Mouse (Mus musculus): ENCODE data around the gene Ccdc149.

Ccdc149 gene

DNA sequence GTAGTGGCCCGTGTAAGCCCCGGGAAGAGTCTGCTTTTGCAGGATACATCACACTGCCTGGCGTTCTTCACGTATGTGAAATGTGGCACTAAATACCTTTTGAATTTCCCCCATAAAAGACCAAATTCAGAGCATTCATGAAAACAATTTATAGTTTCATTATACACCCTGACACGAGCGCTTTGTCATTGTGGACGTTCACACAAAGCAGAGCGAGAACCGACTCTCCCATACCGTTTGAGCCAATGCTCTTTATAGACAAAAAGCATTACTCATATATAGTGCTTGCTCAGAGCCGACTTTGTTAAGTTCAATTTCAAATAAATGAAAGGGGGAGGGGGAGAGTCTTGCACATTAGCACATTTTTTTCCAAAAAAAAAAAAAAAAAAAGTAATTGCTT is 31.0 kb downstream of the Ccdc149 start:
- no peak for DNase-seq

DNA sequence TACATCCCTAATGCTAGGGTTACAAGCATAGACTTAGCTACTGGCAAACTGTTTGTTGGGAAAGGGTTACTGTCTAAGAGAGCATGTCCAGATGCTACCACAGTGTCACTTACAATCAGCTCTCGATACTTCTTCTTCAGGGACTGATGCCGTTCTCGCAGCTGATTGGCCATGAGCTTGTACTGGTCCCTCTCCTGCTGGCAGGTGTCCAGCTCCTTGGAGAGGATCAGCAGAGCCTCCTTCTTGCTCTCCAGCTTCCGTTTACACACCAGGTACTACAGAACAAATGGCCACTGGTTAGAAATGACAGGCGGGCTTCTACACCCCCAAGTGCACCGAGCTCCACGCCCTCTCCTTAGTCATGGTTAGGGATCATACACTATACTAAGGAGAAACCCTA is 32.4 kb downstream of the Ccdc149 start:
- no peak for DNase-seq

DNA sequence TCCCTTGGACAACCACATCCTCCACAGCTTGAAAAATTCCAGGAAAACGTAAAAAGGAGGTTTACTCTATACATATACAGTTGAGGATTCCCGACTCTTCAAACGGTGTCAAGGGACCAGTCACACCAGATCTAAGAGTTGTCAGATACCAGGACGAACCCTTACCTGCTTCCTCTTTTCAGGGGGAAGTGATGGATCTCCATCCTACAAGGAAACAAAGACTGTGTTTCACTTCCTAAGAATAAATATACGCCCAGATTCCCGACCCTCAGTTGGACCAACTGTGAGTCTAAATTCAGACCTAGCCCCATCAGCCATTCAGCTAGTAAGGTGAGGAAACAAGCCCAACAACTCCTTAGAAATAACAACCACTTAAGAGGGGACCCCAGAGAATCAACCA is 35.8 kb downstream of the Ccdc149 start:
- no peak for DNase-seq

DNA sequence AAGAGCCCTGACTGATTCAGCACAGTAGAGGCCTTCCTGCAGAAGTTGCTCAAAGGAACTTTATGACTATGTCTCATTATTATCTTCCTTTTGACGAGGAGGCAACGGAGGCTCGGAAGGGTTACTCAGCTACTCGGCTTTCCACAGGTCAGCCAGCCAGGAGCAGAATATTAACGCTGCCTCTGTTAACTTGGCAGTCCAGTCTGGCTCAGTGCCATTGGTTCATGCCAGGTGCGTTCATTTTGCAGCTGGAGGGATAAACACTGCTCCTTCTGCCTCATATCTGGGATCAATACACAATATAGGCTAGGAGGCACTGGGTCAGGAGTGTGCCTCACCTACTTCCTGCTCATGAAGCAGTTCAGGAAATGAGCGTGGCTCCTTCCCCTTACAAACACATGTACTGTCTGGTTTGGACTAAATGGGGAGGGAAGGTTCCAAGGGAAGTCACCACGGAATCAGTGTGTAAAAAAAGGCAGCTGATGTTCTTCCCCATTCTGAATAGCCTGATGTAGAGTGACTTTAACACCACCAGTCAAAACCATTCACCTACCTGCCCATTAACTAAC is 40.0 kb downstream of the Ccdc149 start:
- peak; percentile 65 to 80 for DNase-seq

DNA sequence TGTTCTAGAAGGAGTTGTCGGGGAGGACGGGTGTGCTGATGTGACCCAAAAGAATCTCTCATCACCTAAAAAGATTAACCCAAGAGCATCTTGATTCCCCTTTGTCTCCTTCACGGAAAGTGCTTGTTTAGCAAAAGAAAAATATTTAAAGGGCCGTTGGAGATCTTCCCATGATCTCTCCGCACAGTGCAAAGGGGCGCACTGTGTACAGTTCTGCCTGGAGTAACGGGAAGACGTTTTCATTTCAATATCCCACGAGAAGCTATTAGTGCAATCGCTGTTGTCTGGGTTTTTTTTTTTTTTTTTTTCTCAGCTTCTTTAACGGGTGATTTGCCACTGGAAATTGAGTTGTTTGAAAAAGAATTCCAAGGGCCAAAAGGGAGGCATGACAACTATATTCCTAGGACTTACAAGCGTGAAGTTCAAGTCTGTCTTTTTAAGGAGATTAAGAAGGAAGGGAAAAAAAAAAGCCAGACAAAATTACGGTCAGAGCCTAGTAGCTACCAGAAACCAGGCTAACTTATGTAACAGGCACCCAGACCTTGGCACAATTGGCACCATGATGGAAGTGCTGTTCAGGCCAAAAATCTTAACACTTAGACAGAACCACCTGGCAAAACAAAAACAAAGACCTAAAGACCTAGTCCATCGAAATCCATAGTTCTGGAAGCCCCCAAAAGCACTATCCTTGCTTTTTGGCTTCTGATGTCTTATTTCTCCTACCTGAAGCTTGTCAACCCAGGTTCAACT is 41.4 kb downstream of the Ccdc149 start:
- no peak for DNase-seq

DNA sequence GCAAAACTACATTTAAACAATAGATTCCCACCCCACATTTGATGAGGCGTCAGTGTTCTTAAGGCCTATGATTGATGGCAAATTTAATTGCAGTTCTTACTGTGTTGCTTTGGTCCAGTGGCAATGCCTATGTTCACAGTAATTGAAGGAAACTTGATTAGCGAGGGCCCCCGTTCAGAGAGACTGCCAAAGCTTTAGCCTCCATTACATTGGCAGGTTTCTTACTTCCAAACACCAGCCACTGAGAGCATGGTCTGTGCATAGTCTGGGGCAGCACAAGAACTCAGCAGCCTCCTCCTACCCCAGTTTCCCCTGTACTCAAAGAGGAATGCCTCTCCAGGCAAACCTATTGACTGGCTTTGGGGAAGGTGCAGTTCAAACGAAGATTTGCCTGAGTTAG is 42.7 kb downstream of the Ccdc149 start:
- no peak for DNase-seq

DNA sequence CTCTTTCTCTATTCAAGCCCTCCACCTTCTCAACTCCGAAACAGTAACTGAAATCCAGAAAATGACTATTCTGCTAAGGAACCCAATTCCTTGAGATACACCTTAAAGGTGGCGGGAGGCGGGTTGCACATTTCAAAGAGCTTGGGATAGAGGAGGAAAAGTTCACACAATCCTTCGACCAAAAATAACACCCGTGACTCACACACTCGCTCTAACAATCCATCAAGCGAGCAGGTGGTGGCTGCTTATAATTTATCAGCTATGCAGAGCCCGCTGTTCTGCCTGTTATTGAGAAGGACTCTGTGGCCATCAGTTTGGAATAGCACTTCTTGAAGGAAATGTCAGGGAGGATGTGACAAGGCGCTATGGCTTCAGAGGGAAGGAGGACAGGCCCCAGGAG is 45.5 kb downstream of the Ccdc149 start:
- DNase-seq: no peak

DNA sequence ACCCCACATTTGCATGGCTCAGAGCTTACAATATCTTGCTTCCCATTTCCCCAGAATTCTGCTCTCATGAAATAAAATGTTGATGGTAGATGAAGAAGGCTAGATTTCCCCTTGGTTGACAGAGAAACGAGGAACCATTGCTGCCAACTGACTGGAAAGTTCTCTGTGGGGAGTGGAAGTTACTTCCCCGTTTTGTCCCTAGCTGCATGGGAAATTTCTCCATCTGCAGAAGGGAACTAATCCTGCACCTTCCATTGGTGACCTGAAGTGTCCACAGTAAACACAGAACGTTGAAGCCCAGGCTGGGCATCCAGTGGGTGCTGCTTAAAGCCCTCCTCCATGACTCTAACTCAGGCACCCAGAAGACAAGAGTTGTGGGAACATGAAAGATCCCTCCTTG is 47.4 kb downstream of the Ccdc149 start:
- DNase-seq: no peak

DNA sequence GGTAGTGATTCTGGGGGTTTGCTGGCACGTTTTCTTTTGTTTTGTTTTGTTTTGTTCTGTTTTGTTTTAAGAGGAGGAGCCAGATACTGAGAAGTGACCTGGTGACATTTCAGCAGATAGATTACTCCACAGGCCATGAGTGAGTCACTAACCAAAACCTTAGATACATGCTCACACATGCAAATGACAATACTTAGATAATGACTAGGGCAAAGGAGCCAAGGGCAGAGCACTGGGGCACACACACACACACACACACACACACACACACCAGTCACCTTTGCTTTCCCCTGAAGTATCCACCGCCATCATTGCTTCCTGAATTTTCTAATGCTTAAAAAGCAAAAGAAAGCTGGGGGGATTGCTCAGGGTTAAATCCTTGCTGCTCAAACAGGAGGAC is 54.8 kb downstream of the Ccdc149 start:
- DNase-seq: no peak

DNA sequence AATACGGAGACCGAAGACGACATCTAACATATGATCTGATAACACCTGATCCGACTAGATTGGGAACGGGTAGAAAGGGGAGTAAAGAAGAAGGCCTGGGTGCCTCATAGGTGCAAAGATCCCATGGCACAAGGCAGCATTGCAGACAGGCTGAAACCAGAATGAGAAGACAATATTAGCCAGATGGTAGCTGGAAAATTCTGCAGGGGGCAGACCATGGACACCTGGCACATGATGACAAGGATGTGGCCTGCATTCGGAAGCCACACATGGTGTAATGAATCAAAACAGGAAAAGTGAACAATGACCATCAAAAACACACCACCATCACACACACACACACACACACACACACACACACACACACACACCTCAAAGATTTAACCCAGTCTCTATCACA is 55.4 kb downstream of the Ccdc149 start:
- no peak for DNase-seq

DNA sequence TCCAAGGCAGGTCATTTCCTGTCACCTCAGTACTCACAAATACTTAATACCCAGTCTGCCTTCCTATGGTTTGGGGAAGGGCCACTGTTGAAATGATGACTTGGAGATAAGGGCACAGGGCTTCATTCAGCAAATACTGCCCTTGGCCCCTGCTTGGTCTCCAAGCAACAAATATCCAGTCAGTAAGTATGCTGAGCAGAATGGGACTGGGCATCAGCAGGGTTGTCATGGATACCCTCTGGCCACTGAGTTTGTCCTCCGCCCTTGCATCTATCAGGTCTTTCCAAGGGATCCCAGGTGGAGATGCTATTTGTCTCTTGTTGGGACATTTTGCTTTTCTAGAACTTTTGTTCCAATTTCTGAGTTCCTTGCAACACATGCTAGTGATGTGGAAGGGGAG is 56.1 kb downstream of the Ccdc149 start:
- no peak for DNase-seq

DNA sequence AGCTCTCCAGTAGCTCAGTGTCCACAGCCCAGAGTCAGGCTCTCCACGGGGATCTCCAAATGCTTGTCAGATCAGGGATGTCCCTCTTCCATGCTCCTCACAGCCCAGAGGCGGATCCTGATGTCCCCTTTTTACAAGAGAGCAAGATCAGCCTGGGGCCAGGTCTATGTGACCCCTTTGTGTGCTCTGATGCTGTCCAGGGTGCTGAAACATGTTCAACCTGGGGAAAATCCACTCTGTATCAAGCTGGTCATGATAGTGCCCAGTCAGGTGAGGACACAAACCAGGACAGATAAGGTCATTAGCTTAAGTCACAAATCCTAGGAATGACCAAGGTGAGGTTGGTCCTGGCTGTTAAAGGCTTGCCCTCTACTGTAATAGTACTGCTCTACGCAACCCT is 59.8 kb downstream of the Ccdc149 start:
- DNase-seq: peak in 1 of 2 experiments; percentile 48

DNA sequence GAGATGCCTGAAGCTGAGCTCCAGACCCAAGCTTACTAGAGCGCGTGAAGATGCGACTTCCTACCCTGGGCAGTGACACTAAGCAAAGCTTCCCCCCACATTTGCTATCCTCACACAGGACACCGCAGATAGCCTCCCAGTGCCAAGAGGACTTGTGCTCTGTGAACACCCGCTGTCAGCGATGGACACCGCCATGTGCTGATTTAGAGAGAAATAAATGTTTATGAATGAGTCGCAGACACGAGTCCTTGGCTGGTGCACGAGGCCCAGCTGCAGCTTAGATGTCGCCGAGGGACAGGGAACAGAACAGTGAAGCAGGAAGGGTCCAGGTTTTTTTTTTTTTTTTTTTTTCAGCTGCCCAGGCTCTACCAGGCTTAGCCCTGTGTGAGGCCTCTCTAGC is 61.1 kb downstream of the Ccdc149 start:
- no peak for DNase-seq

DNA sequence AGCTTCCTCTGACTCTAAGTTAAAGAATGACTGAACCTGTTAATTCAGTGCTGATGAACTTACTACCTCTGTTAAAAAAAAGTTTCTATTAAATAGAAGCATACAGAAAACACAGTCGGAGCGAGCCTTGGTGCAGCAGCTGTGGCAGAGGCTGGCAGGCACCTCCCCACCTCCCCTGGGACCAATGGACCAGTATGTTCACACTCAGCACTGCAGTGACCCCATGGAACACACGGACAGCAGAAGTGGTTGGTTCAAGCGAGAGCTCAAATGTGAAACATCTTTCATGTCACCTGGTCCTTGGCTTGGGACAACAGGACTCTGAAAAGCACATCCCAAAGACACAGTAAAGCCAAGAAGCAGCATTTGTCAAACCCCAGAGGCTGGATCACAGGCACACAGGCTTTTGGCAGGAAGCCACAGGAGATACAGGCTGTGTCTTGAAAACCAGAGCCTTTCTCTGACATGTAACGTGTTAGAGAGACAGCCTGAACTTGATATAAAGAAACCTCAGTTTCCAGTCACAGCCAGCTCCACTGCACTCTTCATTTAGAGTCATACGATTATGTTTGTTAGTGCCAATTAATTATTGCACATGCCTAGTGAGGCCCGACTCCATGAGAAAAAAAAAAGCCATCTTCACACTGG is 62.5 kb downstream of the Ccdc149 start:
- DNase-seq: peak in 1 of 2 experiments; percentile 4

DNA sequence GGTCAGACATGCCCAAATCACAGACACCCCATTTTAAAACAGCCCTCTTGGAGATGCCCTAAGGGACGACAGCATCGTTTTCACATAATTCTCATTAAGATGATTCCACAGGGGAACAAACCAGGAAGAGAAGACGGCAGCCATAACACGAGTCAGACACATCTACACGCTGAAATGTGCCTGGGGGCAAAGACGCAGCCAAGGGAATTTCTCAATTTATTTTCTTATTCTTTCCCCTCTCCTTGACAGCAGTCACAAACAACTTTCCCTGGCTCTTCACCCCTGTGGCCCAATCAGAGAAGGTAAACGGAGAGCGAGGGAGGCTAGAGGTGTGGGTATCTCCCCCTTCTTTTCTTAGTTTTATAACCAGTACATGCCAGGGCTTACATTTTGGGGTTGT is 66.9 kb downstream of the Ccdc149 start:
- DNase-seq: no peak

DNA sequence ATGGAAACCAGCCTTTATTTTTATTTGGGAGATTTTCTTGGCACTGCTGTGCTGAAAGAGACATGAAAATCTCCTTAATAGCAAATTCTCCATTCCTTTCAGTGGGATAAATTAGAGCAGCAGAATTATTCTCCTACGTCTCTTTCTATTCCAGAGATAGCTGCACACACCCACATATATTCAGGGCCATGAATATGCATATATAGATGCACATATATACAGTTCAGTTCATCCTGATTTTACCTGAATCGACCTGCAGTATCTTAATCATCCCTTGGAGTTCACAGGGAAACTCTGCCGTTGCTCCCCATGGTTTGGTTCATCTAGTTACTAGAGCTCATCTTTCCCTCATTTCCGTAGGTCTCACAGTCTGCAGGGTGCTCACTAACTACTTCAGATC is 77.6 kb downstream of the Ccdc149 start:
- no peak for DNase-seq

DNA sequence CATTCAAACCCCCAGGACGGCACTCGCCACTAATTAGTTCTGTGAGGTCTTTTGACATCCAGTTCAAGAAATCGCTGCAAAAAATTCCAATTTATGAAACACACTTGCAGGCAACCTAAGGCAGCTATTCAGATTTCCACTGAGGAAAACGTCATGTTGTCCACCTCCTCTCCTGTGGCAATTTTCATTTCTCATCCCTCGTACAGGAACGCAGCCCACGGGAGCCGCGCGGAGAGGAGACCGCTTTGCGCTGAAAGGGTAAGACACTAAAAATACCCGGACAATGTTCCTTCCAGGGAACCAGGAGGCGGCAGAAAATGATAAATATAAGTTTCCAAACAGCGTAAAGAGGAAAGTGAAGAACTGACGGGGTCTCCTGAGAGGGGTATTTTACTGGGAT is 79.8 kb downstream of the Ccdc149 start:
- DNase-seq: no peak

DNA sequence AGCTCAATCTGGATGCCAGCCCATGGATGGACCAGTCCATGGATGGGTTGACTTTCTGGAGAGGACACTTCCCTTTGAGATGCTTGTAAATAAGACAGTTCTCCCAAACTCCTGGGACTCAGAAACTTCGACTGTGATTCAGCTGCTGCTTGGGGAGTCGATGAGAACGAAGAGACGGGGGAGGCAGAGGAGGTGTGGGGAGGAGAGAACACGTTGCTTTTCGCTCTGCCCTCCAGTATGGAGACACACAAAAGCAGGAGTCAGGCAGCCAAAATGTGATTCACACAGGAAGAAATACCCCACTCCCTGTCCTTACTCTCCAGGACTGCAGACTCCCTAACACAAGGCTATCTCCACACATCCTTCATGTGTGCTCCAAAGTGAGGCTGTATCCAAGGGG is 80.9 kb downstream of the Ccdc149 start:
- DNase-seq: no peak

DNA sequence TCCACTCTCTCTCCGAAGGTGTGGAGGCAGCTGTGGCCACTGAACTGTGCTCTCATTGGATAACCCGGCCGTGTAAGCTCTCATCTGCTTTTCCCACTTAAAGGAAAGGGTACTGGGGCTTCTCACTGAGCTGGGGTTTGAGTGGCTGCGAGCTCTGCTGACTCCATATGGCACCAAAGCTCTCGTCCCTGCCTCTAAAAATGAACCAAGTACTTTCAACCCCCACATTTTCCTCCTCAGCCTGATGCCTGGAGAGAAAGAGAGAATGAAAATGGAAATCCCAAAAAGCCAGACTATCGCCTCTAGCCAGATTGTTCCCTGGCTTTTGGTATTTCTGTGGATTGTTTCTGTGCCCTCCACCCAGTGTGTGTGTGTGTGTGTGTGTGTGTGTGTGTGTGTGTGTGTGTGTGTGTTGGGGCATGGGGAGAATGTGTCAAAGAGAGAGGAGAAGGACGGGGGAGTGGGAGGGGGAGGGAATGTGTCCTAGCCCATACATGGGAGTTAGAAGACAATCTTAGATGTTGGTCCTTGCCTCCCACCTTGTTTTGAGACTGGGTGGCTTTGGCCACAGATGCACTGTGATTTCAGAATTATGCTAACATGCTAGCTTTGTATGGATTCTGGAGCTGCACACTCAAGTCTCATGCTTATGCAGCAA is 83.1 kb downstream of the Ccdc149 start:
- no peak for DNase-seq

DNA sequence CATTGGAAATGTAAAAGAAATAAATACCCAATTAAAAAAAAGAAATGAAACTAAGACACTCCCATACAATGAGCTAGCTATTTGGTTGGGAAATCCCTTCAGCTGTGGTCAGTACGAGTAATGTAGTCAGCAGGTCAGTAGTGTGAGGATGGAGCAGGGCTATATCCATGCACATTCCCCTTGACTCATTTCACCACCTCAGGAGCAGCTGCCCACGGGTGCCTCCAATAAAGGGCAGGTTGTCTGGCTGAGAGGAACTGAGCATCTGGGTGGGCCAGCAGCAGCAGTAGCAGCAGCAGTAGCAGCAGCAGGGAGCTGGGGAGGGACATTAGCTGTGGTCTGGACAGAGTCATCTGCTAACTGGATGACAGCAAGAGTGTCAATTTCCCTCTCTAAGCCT is 85.3 kb downstream of the Ccdc149 start:
- no peak for DNase-seq

DNA sequence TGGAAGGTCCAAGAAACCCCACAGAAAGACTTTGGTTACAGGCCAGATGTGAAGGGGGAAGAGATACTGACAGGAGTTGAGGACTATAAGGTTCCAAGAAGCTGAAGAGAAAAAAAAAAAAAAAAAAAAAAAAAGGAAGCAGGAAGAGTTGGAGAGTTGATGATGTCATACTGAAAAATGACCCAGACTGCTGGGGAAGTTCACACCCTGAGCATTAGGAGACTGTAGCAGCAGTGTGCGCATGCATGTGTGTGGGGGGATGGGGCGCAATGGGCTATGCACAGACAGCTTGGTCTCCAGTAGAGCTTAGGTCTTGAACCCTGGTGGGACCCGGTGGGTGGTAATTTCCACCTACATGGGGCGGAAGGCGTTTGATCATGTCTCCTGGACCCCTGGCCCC is 87.6 kb downstream of the Ccdc149 start:
- no peak for DNase-seq

DNA sequence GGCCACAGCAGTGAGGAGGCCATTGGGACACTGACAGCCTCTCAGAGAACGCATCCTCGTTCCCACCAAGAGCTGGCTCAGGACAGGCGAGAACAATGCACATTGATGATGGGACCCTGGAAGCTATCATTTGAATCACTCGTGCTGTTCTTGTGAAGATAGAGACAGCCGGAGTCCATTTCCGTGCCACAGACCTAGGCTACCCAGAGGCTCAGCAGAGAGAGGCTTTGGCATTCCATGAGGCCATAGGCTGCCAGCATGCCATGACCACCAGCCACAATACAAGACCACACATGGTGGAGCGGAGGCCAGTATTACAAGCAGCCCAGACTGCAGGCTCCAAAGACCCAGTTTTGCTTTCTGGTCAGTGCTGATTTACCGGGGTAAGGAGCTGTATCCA is 88.5 kb downstream of the Ccdc149 start:
- no peak for DNase-seq

DNA sequence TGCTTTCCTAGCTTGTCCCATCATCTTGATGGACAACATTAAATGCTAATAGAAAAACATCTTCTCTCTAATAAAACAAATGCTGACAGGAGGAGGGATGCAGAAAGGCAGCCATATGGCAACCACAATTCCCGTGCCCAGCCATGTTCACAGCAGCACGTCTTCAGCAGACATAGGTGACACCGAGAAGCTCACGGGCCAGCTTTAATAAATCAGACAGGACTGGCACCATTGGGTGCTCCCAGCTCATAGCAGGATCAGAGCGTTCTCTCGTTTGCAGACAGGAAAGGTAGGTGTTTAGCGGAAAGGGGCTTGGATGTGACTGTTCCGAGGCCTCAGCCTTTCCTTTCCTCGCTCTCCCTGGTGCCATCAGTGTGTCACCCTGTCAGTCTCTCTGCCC is 95.5 kb downstream of the Ccdc149 start:
- no peak for DNase-seq

DNA sequence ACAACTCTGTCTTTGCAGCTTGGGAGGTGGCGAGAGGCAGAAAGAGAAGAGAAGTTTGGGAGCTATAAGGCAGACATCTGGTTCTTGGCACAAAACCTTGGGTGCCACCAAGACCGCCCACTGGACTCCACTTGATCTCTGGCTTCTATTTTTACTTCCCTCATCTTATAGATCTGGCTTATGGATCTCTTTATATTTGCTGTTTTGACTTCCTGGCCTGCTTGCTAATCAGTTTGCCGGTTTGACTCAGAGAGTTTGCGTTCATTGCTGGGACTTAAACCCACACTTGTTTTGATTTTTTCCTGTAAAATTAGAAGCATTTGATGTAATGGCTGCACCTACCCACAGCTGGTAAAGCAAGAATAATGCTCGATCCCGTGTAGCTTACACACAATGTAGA is 100.4 kb downstream of the Ccdc149 start:
- no peak for DNase-seq

Data from kidney, postnatal 36 days (tissue).